Comparison of ENCODE assay signal across 11 mouse cellular contexts in the genomic region with DNA sequence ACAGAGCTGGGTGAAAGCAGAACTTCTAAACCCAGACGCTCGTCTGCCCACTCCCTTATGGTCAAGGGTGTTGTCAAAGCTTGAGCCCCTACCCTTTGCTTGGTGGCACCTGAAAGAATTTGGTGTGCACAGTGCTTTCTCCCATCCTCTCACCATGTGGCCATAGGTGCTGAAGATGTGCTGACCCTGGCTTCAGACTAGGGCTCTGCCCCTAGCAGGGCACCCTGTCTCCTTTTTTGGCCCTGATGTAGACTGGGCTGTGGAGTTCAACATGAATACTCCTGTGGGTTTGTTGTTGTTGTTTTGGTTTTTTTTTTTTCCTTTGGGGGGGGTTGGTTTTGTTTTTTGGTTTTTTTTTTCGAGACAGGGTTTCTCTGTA. TPM values are rescaled to one million over a fixed set of nuclear protein-coding genes. Genes with fewer than 3 reads are reported as not detected.
DNase-seq lines count a peak whose midpoint lies in the region; ATAC-seq and TF ChIP-seq lines count a peak whose summit lies in the region.
"Had no signal": no experiment of that assay in that cellular context is flagged by ENCODE, and none has a peak within 500 bp of the region (broad histone marks: within the 10 kb centered on the region; RNA-seq: fewer than 3 reads in every experiment).

No protein-coding gene starts in this region.

- ATAC-seq in heart, embryonic 16.5 days (replicated peaks; ENCODE audit: extremely low read depth, insufficient read depth, low FRiP score) = no peak
- ATAC-seq in G1E (ENCODE audit: extremely low read depth, insufficient number of reproducible peaks, low FRiP score, poor library complexity, severe bottlenecking) = no peak
- ATAC-seq in forebrain, embryonic 12.5 days (ENCODE audit: low FRiP score) = 0 out of 2 replicates have a peak, but pooled peaks have one; percentile 2

- no peak for TF ChIP-seq POLR2A in heart, adult 2 months (IDR thresholded peaks at IDR 0.05; ENCODE audit: insufficient read depth, low read depth, low read length)

- TF ChIP-seq CTCF in heart, adult 2 months (IDR thresholded peaks at IDR 0.05) = no peak
- TF ChIP-seq CTCF in G1E (IDR thresholded peaks at IDR 0.05; ENCODE audit: low read depth, low read length) = no peak

- no peaks in the 10 kb centered on the region for H3K36me3 ChIP-seq in heart, embryonic 16.5 days (ENCODE audit: control insufficient read depth, insufficient read depth)
- H3K36me3 ChIP-seq in heart, adult 2 months (ENCODE audit: control insufficient read depth, insufficient read depth, low read length) = no peaks in the 10 kb centered on the region
- H3K36me3 ChIP-seq in G1E (replicated peaks) = no peaks in the 10 kb centered on the region
- H3K36me3 ChIP-seq in forebrain, embryonic 12.5 days (replicated peaks) = peaks cover 49% of the 10 kb centered on the region
- peaks cover 39% of the 10 kb centered on the region for H3K36me3 ChIP-seq in midbrain, embryonic 10.5 days

- DNase-seq in heart, adult 2 months = no peak
- DNase-seq in G1E (ENCODE audit: low spot score) = peak; percentile 0
- DNase-seq in midbrain, embryonic 10.5 days (ENCODE audit: low spot score) = no peak
- no peak for DNase-seq in adrenal gland, postnatal 14 days
- DNase-seq in left cerebral cortex, adult 9 months (ENCODE audit: low spot score in 2 of 2) = no peak
- DNase-seq in ovary, postnatal 10 days (ENCODE audit: low spot score) = no peak

- H3K4me1 ChIP-seq in heart, embryonic 16.5 days (ENCODE audit: control insufficient read depth, insufficient read depth, low read length) = peaks cover 3% of the 10 kb centered on the region; the same call in 1 of the 2 replicates
- H3K4me1 ChIP-seq in heart, adult 2 months (ENCODE audit: control insufficient read depth, insufficient read depth, low read length) = peaks cover 2% of the 10 kb centered on the region; the same call in 1 of the 2 replicates
- peaks cover 21% of the 10 kb centered on the region for H3K4me1 ChIP-seq in G1E (ENCODE audit: insufficient read depth, low read depth, low read length)
- H3K4me1 ChIP-seq in forebrain, embryonic 12.5 days = peaks cover 18% of the 10 kb centered on the region
- H3K4me1 ChIP-seq in midbrain, embryonic 10.5 days = peaks cover 6% of the 10 kb centered on the region; the same call in 1 of the 2 replicates

- no peak overlapping the region for H3K4me3 ChIP-seq in heart, embryonic 16.5 days (ENCODE audit: low read length)
- no peak overlapping the region for H3K4me3 ChIP-seq in heart, adult 2 months
- no peak overlapping the region for H3K4me3 ChIP-seq in G1E (ENCODE audit: low read depth, low read length)
- no peak overlapping the region for H3K4me3 ChIP-seq in forebrain, embryonic 12.5 days (replicated peaks)
- 0 out of 2 replicates have a peak overlapping the region, but pooled peaks have one; percentile 35 for H3K4me3 ChIP-seq in midbrain, embryonic 10.5 days

- no peak overlapping the region for H3K27ac ChIP-seq in heart, embryonic 16.5 days (ENCODE audit: low read length)
- no peak overlapping the region for H3K27ac ChIP-seq in heart, adult 2 months
- no peak overlapping the region for H3K27ac ChIP-seq in forebrain, embryonic 12.5 days
- H3K27ac ChIP-seq in midbrain, embryonic 10.5 days (replicated peaks) = no peak overlapping the region
- H3K27ac ChIP-seq: layer of hippocampus, adult 2 months had no signal

- no peak overlapping the region for H3K9ac ChIP-seq in heart, embryonic 16.5 days (ENCODE audit: low read length)
- H3K9ac ChIP-seq in heart, adult 2 months (ENCODE audit: low read depth, low read length) = no peak overlapping the region
- H3K9ac ChIP-seq in forebrain, embryonic 12.5 days = no peak overlapping the region

- no peak for TF ChIP-seq EP300 in heart, adult 2 months (IDR thresholded peaks at IDR 0.05; ENCODE audit: insufficient read depth, low read depth, low read length)

- WGBS in heart, embryonic 16.5 days = 9% methylated on average over 3 of the region's 3 CpGs
- WGBS in heart, adult 2 months = 22% methylated on average over 3 of the region's 3 CpGs
- WGBS in forebrain, embryonic 12.5 days = 25% methylated on average over 3 of the region's 3 CpGs
- WGBS in midbrain, embryonic 10.5 days = 23% methylated on average over 3 of the region's 3 CpGs

- peak overlapping the region; percentile 69; the same call in 1 of the 2 replicates for H3K4me2 ChIP-seq in heart, embryonic 16.5 days (ENCODE audit: low read depth, low read length)
- H3K4me2 ChIP-seq in forebrain, embryonic 12.5 days = no peak overlapping the region

- intact Hi-C loops in heart, adult 2 months (cut with DNase I) = loop anchor here (5.0 kb wide), 1 partner anchor 105 kb away; a partner anchor contains a TSS

- peaks cover 19% of the 10 kb centered on the region for H3K9me3 ChIP-seq in heart, embryonic 16.5 days (replicated peaks; ENCODE audit: control insufficient read depth, low read length)
- H3K9me3 ChIP-seq in G1E (replicated peaks) = no peaks in the 10 kb centered on the region
- H3K9me3 ChIP-seq in forebrain, embryonic 12.5 days = peaks cover 15% of the 10 kb centered on the region
- peaks cover 16% of the 10 kb centered on the region for H3K9me3 ChIP-seq in midbrain, embryonic 10.5 days (replicated peaks)

- H3K27me3 ChIP-seq in heart, embryonic 16.5 days (ENCODE audit: control insufficient read depth, insufficient read depth, low read length) = no peaks in the 10 kb centered on the region
- peaks cover 2% of the 10 kb centered on the region; the same call in 1 of the 2 replicates for H3K27me3 ChIP-seq in heart, adult 2 months (ENCODE audit: control insufficient read depth, insufficient read depth, low read length)
- H3K27me3 ChIP-seq in G1E (ENCODE audit: insufficient read depth, low read length) = peaks cover 20% of the 10 kb centered on the region
- no peaks in the 10 kb centered on the region for H3K27me3 ChIP-seq in forebrain, embryonic 12.5 days
- H3K27me3 ChIP-seq in midbrain, embryonic 10.5 days (ENCODE audit: low read depth, poor library complexity, severe bottlenecking) = no peaks in the 10 kb centered on the region

- no peaks in the 10 kb centered on the region for H3K79me2 ChIP-seq in heart, adult 2 months (replicated peaks; ENCODE audit: control insufficient read depth, insufficient read depth, low read length)

RNA-seq across cellular contexts. Expression of a gene that starts 0.6 kb away (rescaled TPM):
- 31.3 and 31.8 TPM in 2 replicates for polyA plus RNA-seq in heart, embryonic 16.5 days (2015; fragmentation: Nextera tagmentation; extraction: Ambion mirVana)
- total RNA-seq in heart, adult 2 months (2021) = 10 to 100 TPM; 56.4 to 63.4 TPM
- polyA plus RNA-seq in heart, adult 2 months (2012; rRNA removed) = 48.1 and 54.7 TPM in 2 replicates
- 14.4 and 18.6 TPM in 2 replicates for total RNA-seq in G1E (2014; fragmentation: Nextera tagmentation)
- 12.6 and 15.1 TPM in 2 replicates for total RNA-seq in G1E (2017)
- 11.4 and 16.7 TPM in 2 replicates for polyA plus RNA-seq in G1E (2012)
- polyA plus RNA-seq in forebrain, embryonic 12.5 days (2016; fragmentation: Nextera tagmentation; extraction: Ambion mirVana) = 42.9 and 46.6 TPM in 2 replicates
- polyA plus RNA-seq in midbrain, embryonic 10.5 days (2016; fragmentation: Nextera tagmentation; extraction: Ambion mirVana) = 42.1 and 45.9 TPM in 2 replicates
- total RNA-seq in adrenal gland, postnatal 14 days (2021) = 26.7 and 28.5 TPM in 2 replicates

RNA-seq across cellular contexts. Expression of a gene that starts 11.5 kb away (rescaled TPM):
- polyA plus RNA-seq in heart, embryonic 16.5 days (2015; fragmentation: Nextera tagmentation; extraction: Ambion mirVana) = 4.6 and 6.9 TPM in 2 replicates
- total RNA-seq in heart, adult 2 months (2021) = under 1 TPM in 1 of 2 experiments, not detected in 1; 0.59 TPM
- polyA plus RNA-seq in heart, adult 2 months (2012; rRNA removed) = 4.6 and 6.2 TPM in 2 replicates
- total RNA-seq in G1E (2014; fragmentation: Nextera tagmentation) = not detected in 2 replicates
- total RNA-seq in G1E (2017) = 0.41 and 0.71 TPM in 2 replicates
- polyA plus RNA-seq in G1E (2012) = 0.14 and 0.22 TPM in 2 replicates
- 827 and 897 TPM in 2 replicates for polyA plus RNA-seq in forebrain, embryonic 12.5 days (2016; fragmentation: Nextera tagmentation; extraction: Ambion mirVana)
- polyA plus RNA-seq in midbrain, embryonic 10.5 days (2016; fragmentation: Nextera tagmentation; extraction: Ambion mirVana) = 428 and 665 TPM in 2 replicates
- 7.3 and 32.4 TPM in 2 replicates for total RNA-seq in adrenal gland, postnatal 14 days (2021)

RNA-seq across cellular contexts. Expression of a gene that starts 15.9 kb away (rescaled TPM):
- 0.04 and 0.13 TPM in 2 replicates for polyA plus RNA-seq in heart, embryonic 16.5 days (2015; fragmentation: Nextera tagmentation; extraction: Ambion mirVana)
- total RNA-seq in heart, adult 2 months (2021) = not detected
- not detected in 2 replicates for polyA plus RNA-seq in heart, adult 2 months (2012; rRNA removed)
- total RNA-seq in G1E (2014; fragmentation: Nextera tagmentation) (not detected in 2 replicates), G1E (2017) (0.12 and 0.27 TPM in 2 replicates)
- polyA plus RNA-seq in G1E (2012) = 0.01 and 0.02 TPM in 2 replicates
- polyA plus RNA-seq in forebrain, embryonic 12.5 days (2016; fragmentation: Nextera tagmentation; extraction: Ambion mirVana) = 0.13 and 0.14 TPM in 2 replicates
- polyA plus RNA-seq in midbrain, embryonic 10.5 days (2016; fragmentation: Nextera tagmentation; extraction: Ambion mirVana) = 0.06 and 0.10 TPM in 2 replicates
- not detected in 2 replicates for total RNA-seq in adrenal gland, postnatal 14 days (2021)
- total RNA-seq: layer of hippocampus, adult 2 months had no signal
- polyA plus RNA-seq: liver, embryonic 16.5 days; small intestine, adult 2 months had no signal

RNA-seq across cellular contexts. Expression of a gene that starts 49.2 kb away (rescaled TPM):
- 143 and 152 TPM in 2 replicates for polyA plus RNA-seq in heart, embryonic 16.5 days (2015; fragmentation: Nextera tagmentation; extraction: Ambion mirVana)
- 100 to 1,000 TPM; 125 to 134 TPM for total RNA-seq in heart, adult 2 months (2021)
- polyA plus RNA-seq in heart, adult 2 months (2012; rRNA removed) = 137 and 147 TPM in 2 replicates
- total RNA-seq in G1E (2014; fragmentation: Nextera tagmentation) (123 and 130 TPM in 2 replicates), G1E (2017) (125 and 133 TPM in 2 replicates)
- polyA plus RNA-seq in G1E (2012) = 84.3 and 91.6 TPM in 2 replicates
- 174 and 194 TPM in 2 replicates for polyA plus RNA-seq in forebrain, embryonic 12.5 days (2016; fragmentation: Nextera tagmentation; extraction: Ambion mirVana)
- polyA plus RNA-seq in midbrain, embryonic 10.5 days (2016; fragmentation: Nextera tagmentation; extraction: Ambion mirVana) = 150 and 167 TPM in 2 replicates
- total RNA-seq in adrenal gland, postnatal 14 days (2021) = 189 and 198 TPM in 2 replicates

RNA-seq across cellular contexts. Expression of a gene that starts 54.9 kb away (rescaled TPM):
- polyA plus RNA-seq in heart, embryonic 16.5 days (2015; fragmentation: Nextera tagmentation; extraction: Ambion mirVana) = 44.3 and 44.6 TPM in 2 replicates
- total RNA-seq in heart, adult 2 months (2021) = 10 to 100 TPM; 60.1 to 65.1 TPM
- polyA plus RNA-seq in heart, adult 2 months (2012; rRNA removed) = 22.6 and 39.2 TPM in 2 replicates
- 18.2 and 24.7 TPM in 2 replicates for total RNA-seq in G1E (2014; fragmentation: Nextera tagmentation)
- 14.2 and 20.5 TPM in 2 replicates for total RNA-seq in G1E (2017)
- polyA plus RNA-seq in G1E (2012) = 24.9 and 29.6 TPM in 2 replicates
- polyA plus RNA-seq in forebrain, embryonic 12.5 days (2016; fragmentation: Nextera tagmentation; extraction: Ambion mirVana) = 69.7 and 71.1 TPM in 2 replicates
- 69.3 and 74.2 TPM in 2 replicates for polyA plus RNA-seq in midbrain, embryonic 10.5 days (2016; fragmentation: Nextera tagmentation; extraction: Ambion mirVana)
- total RNA-seq in adrenal gland, postnatal 14 days (2021) = 63.9 and 69.6 TPM in 2 replicates

Comparison
In these comparisons a context has a peak if more than half of its experiments do, and no peak if none do; other contexts are left out.
1. RNA of a gene that starts 11.5 kb away (polyA plus RNA-seq): 827 to 897 TPM in forebrain, embryonic 12.5 days and 428 to 665 TPM in midbrain, embryonic 10.5 days; 4.6 to 6.9 TPM in heart, embryonic 16.5 days, 4.6 to 6.2 TPM in heart, adult 2 months and 0.14 to 0.22 TPM in G1E; every median in the first group is over 10 times any median in the second.